Mouse (Mus musculus): ENCODE data around the gene H2-Aa.

Gene H2-Aa

GRCm38 (mm10) chr17:34304751-34305150, 17.1 kb upstream of the H2-Aa start:
- no peak for TF ChIP-seq GATA4 (IDR thresholded peaks at IDR 0.05; ENCODE audit: insufficient replicate concordance, low read length)

GRCm38 (mm10) chr17:34303789-34304188, 16.2 kb upstream of the H2-Aa start:
- no peak for TF ChIP-seq GATA4 (IDR thresholded peaks at IDR 0.05; ENCODE audit: insufficient replicate concordance, low read length)

- no peak for TF ChIP-seq GATA4 (IDR thresholded peaks at IDR 0.05; ENCODE audit: insufficient replicate concordance, low read length)
These were observed 14.1 kb upstream of the H2-Aa start for GRCm38 (mm10) chr17:34301670-34302190.

GRCm38 (mm10) chr17:34300691-34301566, 13.3 kb upstream of the H2-Aa start:
- no peak for TF ChIP-seq GATA4 (IDR thresholded peaks at IDR 0.05; ENCODE audit: insufficient replicate concordance, low read length)

GRCm38 (mm10) chr17:34300071-34300470, 12.4 kb upstream of the H2-Aa start:
- no peak for TF ChIP-seq GATA4 (IDR thresholded peaks at IDR 0.05; ENCODE audit: insufficient replicate concordance, low read length)

GRCm38 (mm10) chr17:34299356-34299755, 11.7 kb upstream of the H2-Aa start:
- no peak for TF ChIP-seq GATA4 (IDR thresholded peaks at IDR 0.05; ENCODE audit: insufficient replicate concordance, low read length)

GRCm38 (mm10) chr17:34295891-34296794, 8.5 kb upstream of the H2-Aa start:
- TF ChIP-seq GATA4 (IDR thresholded peaks at IDR 0.05; ENCODE audit: insufficient replicate concordance, low read length): no peak

- no peak for TF ChIP-seq GATA4 (IDR thresholded peaks at IDR 0.05; ENCODE audit: insufficient replicate concordance, low read length)
These were observed 7.7 kb upstream of the H2-Aa start for GRCm38 (mm10) chr17:34295307-34295706.

- no peak for TF ChIP-seq GATA4 (IDR thresholded peaks at IDR 0.05; ENCODE audit: insufficient replicate concordance, low read length)
These were observed 6.6 kb upstream of the H2-Aa start for GRCm38 (mm10) chr17:34294249-34294648.

GRCm38 (mm10) chr17:34293533-34293932, 5.9 kb upstream of the H2-Aa start:
- no peak for TF ChIP-seq GATA4 (IDR thresholded peaks at IDR 0.05; ENCODE audit: insufficient replicate concordance, low read length)

GRCm38 (mm10) chr17:34292570-34292969, 4.9 kb upstream of the H2-Aa start:
- TF ChIP-seq GATA4 (IDR thresholded peaks at IDR 0.05; ENCODE audit: insufficient replicate concordance, low read length): no peak

GRCm38 (mm10) chr17:34291609-34292008, 4.0 kb upstream of the H2-Aa start:
- TF ChIP-seq GATA4 (IDR thresholded peaks at IDR 0.05; ENCODE audit: insufficient replicate concordance, low read length): no peak

- TF ChIP-seq GATA4 (IDR thresholded peaks at IDR 0.05; ENCODE audit: insufficient replicate concordance, low read length): no peak
These were observed 508 bp upstream of the H2-Aa start for GRCm38 (mm10) chr17:34288131-34288530.

- TF ChIP-seq GATA4 (IDR thresholded peaks at IDR 0.05; ENCODE audit: insufficient replicate concordance, low read length): no peak
These were observed 624 bp downstream of the H2-Aa start for GRCm38 (mm10) chr17:34286999-34287398.

GRCm38 (mm10) chr17:34286501-34286900, 1.1 kb downstream of the H2-Aa start:
- TF ChIP-seq GATA4 (IDR thresholded peaks at IDR 0.05; ENCODE audit: insufficient replicate concordance, low read length): no peak

- TF ChIP-seq GATA4 (IDR thresholded peaks at IDR 0.05; ENCODE audit: insufficient replicate concordance, low read length): no peak
These were observed 1.8 kb downstream of the H2-Aa start for GRCm38 (mm10) chr17:34285848-34286247.

Data from liver, adult (tissue).